In genomic region chr9:82733024-82733585, GRCm38 (mm10) we compare ENCODE assay signal across 24 mouse cellular contexts.
DNase-seq lines count a peak whose midpoint lies in the region; ATAC-seq and TF ChIP-seq lines count a peak whose summit lies in the region.
"Had no signal": no experiment of that assay in that cellular context is flagged by ENCODE, and none has a peak within 500 bp of the region (broad histone marks: within the 10 kb centered on the region; RNA-seq: fewer than 3 reads in every experiment).

No protein-coding gene starts in this region.

- no peaks in the 10 kb centered on the region for H3K4me1 ChIP-seq in hindbrain, embryonic 13.5 days (replicated peaks)
- H3K4me1 ChIP-seq in hindbrain, postnatal 0 days (ENCODE audit: insufficient read depth, low read length) = no peaks in the 10 kb centered on the region
- H3K4me1 ChIP-seq in hindbrain, embryonic 16.5 days (ENCODE audit: control insufficient read depth, insufficient read depth, low read depth, low read length) = no peaks in the 10 kb centered on the region
- H3K4me1 ChIP-seq in hindbrain, embryonic 12.5 days = no peaks in the 10 kb centered on the region
- no peaks in the 10 kb centered on the region for H3K4me1 ChIP-seq in neural tube, embryonic 14.5 days (ENCODE audit: control insufficient read depth, insufficient read depth, low read length)
- H3K4me1 ChIP-seq: embryonic facial prominence, embryonic 10.5 days; embryonic facial prominence, embryonic 12.5 days; forebrain, embryonic 13.5 days; forebrain, embryonic 15.5 days had no signal

- WGBS in hindbrain, embryonic 13.5 days = 80% methylated on average over 3 of the region's 3 CpGs
- WGBS in hindbrain, postnatal 0 days = 75% methylated on average over 3 of the region's 3 CpGs
- 76% methylated on average over 3 of the region's 3 CpGs for WGBS in hindbrain, embryonic 16.5 days
- WGBS in hindbrain, embryonic 12.5 days = 82% methylated on average over 3 of the region's 3 CpGs
- 60% methylated on average over 3 of the region's 3 CpGs for WGBS in neural tube, embryonic 14.5 days

- no peak overlapping the region for H3K4me2 ChIP-seq in hindbrain, embryonic 13.5 days
- no peak overlapping the region for H3K4me2 ChIP-seq in hindbrain, postnatal 0 days (ENCODE audit: low read depth, low read length)
- H3K4me2 ChIP-seq in hindbrain, embryonic 16.5 days (ENCODE audit: low read length) = no peak overlapping the region
- no peak overlapping the region for H3K4me2 ChIP-seq in hindbrain, embryonic 12.5 days (replicated peaks)
- no peak overlapping the region for H3K4me2 ChIP-seq in neural tube, embryonic 14.5 days (ENCODE audit: low read depth, low read length)
- H3K4me2 ChIP-seq: embryonic facial prominence, embryonic 12.5 days; forebrain, embryonic 13.5 days; forebrain, embryonic 15.5 days had no signal

- no peaks in the 10 kb centered on the region for H3K27me3 ChIP-seq in hindbrain, embryonic 13.5 days
- no peaks in the 10 kb centered on the region for H3K27me3 ChIP-seq in hindbrain, postnatal 0 days (ENCODE audit: insufficient read depth, low read length)
- H3K27me3 ChIP-seq in hindbrain, embryonic 16.5 days (replicated peaks; ENCODE audit: control insufficient read depth, insufficient read depth, low read length) = no peaks in the 10 kb centered on the region
- no peaks in the 10 kb centered on the region for H3K27me3 ChIP-seq in hindbrain, embryonic 12.5 days
- no peaks in the 10 kb centered on the region for H3K27me3 ChIP-seq in neural tube, embryonic 14.5 days (ENCODE audit: control insufficient read depth, insufficient read depth, low read length)
- H3K27me3 ChIP-seq: CH12.LX; embryonic facial prominence, embryonic 12.5 days; forebrain, embryonic 13.5 days; forebrain, embryonic 15.5 days had no signal

- DNase-seq in hindbrain, postnatal 0 days (ENCODE audit: low spot score) = no peak
- no peak for DNase-seq in heart, postnatal 25 days (ENCODE audit: low spot score)
- DNase-seq: adrenal gland, adult 8-10 months; adrenal gland, postnatal 14 days; adrenal gland, postnatal 36 days; B cell, adult 2 months; cerebellum, adult 11-12 months; cerebellum, adult 2 months; cerebellum, adult 9-10 months; cerebellum, postnatal 10 days; cerebellum, postnatal 25 days had no signal

- no peak overlapping the region for H3K27ac ChIP-seq in hindbrain, embryonic 13.5 days
- H3K27ac ChIP-seq in hindbrain, postnatal 0 days = no peak overlapping the region
- H3K27ac ChIP-seq in hindbrain, embryonic 16.5 days (ENCODE audit: low read depth, low read length) = no peak overlapping the region
- no peak overlapping the region for H3K27ac ChIP-seq in hindbrain, embryonic 12.5 days
- H3K27ac ChIP-seq in neural tube, embryonic 14.5 days (ENCODE audit: low read depth, low read length) = no peak overlapping the region
- H3K27ac ChIP-seq: embryonic facial prominence, embryonic 10.5 days; embryonic facial prominence, embryonic 12.5 days; forebrain, embryonic 13.5 days; forebrain, embryonic 15.5 days had no signal

- no peak overlapping the region for H3K9ac ChIP-seq in hindbrain, embryonic 13.5 days
- H3K9ac ChIP-seq in hindbrain, postnatal 0 days (replicated peaks; ENCODE audit: low read length) = no peak overlapping the region
- no peak overlapping the region for H3K9ac ChIP-seq in hindbrain, embryonic 16.5 days (ENCODE audit: low read depth, low read length)
- H3K9ac ChIP-seq in hindbrain, embryonic 12.5 days = no peak overlapping the region
- no peak overlapping the region for H3K9ac ChIP-seq in neural tube, embryonic 14.5 days (replicated peaks; ENCODE audit: low read depth, low read length)
- H3K9ac ChIP-seq: embryonic facial prominence, embryonic 12.5 days; forebrain, embryonic 13.5 days; forebrain, embryonic 15.5 days had no signal

- no peaks in the 10 kb centered on the region for H3K36me3 ChIP-seq in hindbrain, embryonic 13.5 days
- no peaks in the 10 kb centered on the region for H3K36me3 ChIP-seq in hindbrain, postnatal 0 days (ENCODE audit: insufficient read depth, low read length)
- H3K36me3 ChIP-seq in hindbrain, embryonic 16.5 days (ENCODE audit: control insufficient read depth, insufficient read depth, low read length) = no peaks in the 10 kb centered on the region
- no peaks in the 10 kb centered on the region for H3K36me3 ChIP-seq in hindbrain, embryonic 12.5 days
- H3K36me3 ChIP-seq in neural tube, embryonic 14.5 days (ENCODE audit: control insufficient read depth, insufficient read depth, low read length) = no peaks in the 10 kb centered on the region
- H3K36me3 ChIP-seq: embryonic facial prominence, embryonic 10.5 days; embryonic facial prominence, embryonic 12.5 days; forebrain, embryonic 15.5 days; G1E had no signal

- peak; percentile 61 for ATAC-seq in hindbrain, embryonic 13.5 days (ENCODE audit: low FRiP score)
- no peak for ATAC-seq in hindbrain, postnatal 0 days
- ATAC-seq in hindbrain, embryonic 16.5 days = peak; percentile 42; the same call in 1 of the 2 replicates
- ATAC-seq in hindbrain, embryonic 12.5 days (ENCODE audit: low FRiP score) = no peak
- ATAC-seq in neural tube, embryonic 14.5 days (ENCODE audit: low read depth) = peak; percentile 71
- ATAC-seq: activated CD4-positive, CD25-positive, alpha-beta regulatory T cell, adult 4 months; CD4-positive, CD25-positive, alpha-beta regulatory T cell, adult 4 months; forebrain, embryonic 13.5 days; forebrain, embryonic 15.5 days; Patski had no signal

- no peaks in the 10 kb centered on the region for H3K9me3 ChIP-seq in hindbrain, embryonic 13.5 days
- H3K9me3 ChIP-seq in hindbrain, postnatal 0 days (ENCODE audit: low read length) = no peaks in the 10 kb centered on the region
- H3K9me3 ChIP-seq in hindbrain, embryonic 16.5 days (ENCODE audit: control insufficient read depth, low read length) = no peaks in the 10 kb centered on the region; the same call in 1 of the 2 replicates
- H3K9me3 ChIP-seq in hindbrain, embryonic 12.5 days (replicated peaks) = 0 out of 2 replicates have a peak, but pooled peaks cover 4% of the 10 kb centered on the region
- no peaks in the 10 kb centered on the region for H3K9me3 ChIP-seq in neural tube, embryonic 14.5 days (ENCODE audit: control insufficient read depth, low read length)
- H3K9me3 ChIP-seq: embryonic facial prominence, embryonic 12.5 days; forebrain, embryonic 13.5 days; forebrain, embryonic 15.5 days; G1E had no signal

- intact Hi-C loops in heart, postnatal 25 days (cut with DNase I) = no loop called here

- no peak for TF ChIP-seq CTCF in hindbrain, postnatal 0 days (IDR thresholded peaks at IDR 0.05; ENCODE audit: low read depth)

- H3K4me3 ChIP-seq in hindbrain, embryonic 13.5 days = no peak overlapping the region
- no peak overlapping the region for H3K4me3 ChIP-seq in hindbrain, postnatal 0 days (ENCODE audit: low read length)
- no peak overlapping the region for H3K4me3 ChIP-seq in hindbrain, embryonic 16.5 days (ENCODE audit: low read length)
- H3K4me3 ChIP-seq in hindbrain, embryonic 12.5 days = no peak overlapping the region
- H3K4me3 ChIP-seq in neural tube, embryonic 14.5 days (ENCODE audit: low read depth, low read length) = no peak overlapping the region
- H3K4me3 ChIP-seq: embryonic facial prominence, embryonic 10.5 days; embryonic facial prominence, embryonic 12.5 days; forebrain, embryonic 13.5 days; forebrain, embryonic 15.5 days had no signal

Comparison
In these comparisons a context has a peak if more than half of its experiments do, and no peak if none do; other contexts are left out.
1. ATAC-seq: peak in hindbrain, embryonic 13.5 days (single experiment), hindbrain, embryonic 16.5 days (single experiment) and neural tube, embryonic 14.5 days (single experiment); none in hindbrain, postnatal 0 days (single experiment) and hindbrain, embryonic 12.5 days (single experiment).